ENCODE assay signal across 15 mouse cellular contexts in genomic region chr11:35003956-35004355, GRCm38 (mm10).
A peak's percentile ranks its signal among the peaks of the same experiment; 100 is the strongest.
DNase-seq lines count a peak whose midpoint lies in the region; TF ChIP-seq lines count a peak whose summit lies in the region.
"Had no signal": no experiment of that assay in that cellular context is flagged by ENCODE, and none has a peak within 500 bp of the region (broad histone marks: within the 10 kb centered on the region; RNA-seq: fewer than 3 reads in every experiment).

No protein-coding gene starts in this region.

- peaks cover 11 to 57% of the 10 kb centered on the region in 2 experiments for H3K4me1 ChIP-seq in CH12.LX (ENCODE audit: control insufficient read depth in 1 of 2, insufficient read depth in 2 of 2)
- peaks cover 5 to 8% of the 10 kb centered on the region in 2 experiments; a peak in 2 of 4 replicates for H3K4me1 ChIP-seq in ES-E14 (ENCODE audit: control insufficient read depth in 2 of 2, insufficient read depth in 2 of 2, low read length in 2 of 2, poor library complexity in 1 of 2)
- H3K4me1 ChIP-seq: liver, embryonic 15.5 days; megakaryocyte, embryonic 14.5 days had no signal

- no peak for TF ChIP-seq POLR2A in CH12.LX (IDR thresholded peaks at IDR 0.05; ENCODE audit: low read depth, low read length)

- H3K9me3 ChIP-seq in CH12.LX (replicated peaks; ENCODE audit: low read length) (no peaks in the 10 kb centered on the region), ES-E14 (ENCODE audit: control insufficient read depth, insufficient read depth, low read depth, low read length) (no peaks in the 10 kb centered on the region)
- H3K9me3 ChIP-seq: embryonic facial prominence, embryonic 10.5 days; liver, embryonic 15.5 days; megakaryocyte, embryonic 14.5 days had no signal

- TF ChIP-seq EP300 in CH12.LX (IDR thresholded peaks at IDR 0.05; ENCODE audit: low read length), result no peak

- no peak overlapping the region for H3K27ac ChIP-seq in layer of hippocampus, adult 2 months
- H3K27ac ChIP-seq in CH12.LX (ENCODE audit: insufficient read depth, low read depth) (no peak overlapping the region), ES-E14 (ENCODE audit: insufficient read depth, low read depth, low read length, poor library complexity, severe bottlenecking) (no peak overlapping the region)
- H3K27ac ChIP-seq: embryonic facial prominence, embryonic 10.5 days; liver, embryonic 15.5 days had no signal

- no peaks in the 10 kb centered on the region for H3K79me2 ChIP-seq in CH12.LX (replicated peaks; ENCODE audit: control insufficient read depth, extremely low read depth, insufficient read depth, poor library complexity, severe bottlenecking)

- peak; percentile 71 for TF ChIP-seq RAD21 in CH12.LX (IDR thresholded peaks at IDR 0.05; ENCODE audit: low read depth, low read length)

- H3K27me3 ChIP-seq in CH12.LX (replicated peaks), result no peaks in the 10 kb centered on the region
- H3K27me3 ChIP-seq: liver, embryonic 15.5 days had no signal

- H3K4me3 ChIP-seq in layer of hippocampus, adult 2 months, result no peak overlapping the region
- no peak overlapping the region for H3K4me3 ChIP-seq in CH12.LX (replicated peaks in 1 of 3; ENCODE audit: low read depth in 2 of 3, low read length in 2 of 3, poor library complexity in 1 of 3)
- no peak overlapping the region for H3K4me3 ChIP-seq in ES-E14 (ENCODE audit: insufficient read depth in 1 of 2, low read depth in 1 of 2, low read length in 2 of 2, poor library complexity in 1 of 2, severe bottlenecking in 1 of 2)
- H3K4me3 ChIP-seq: embryonic facial prominence, embryonic 10.5 days; liver, embryonic 15.5 days; megakaryocyte, embryonic 14.5 days had no signal

- dilution Hi-C loops in CH12.LX (cut with MboI; ENCODE audit: extremely low pct_ligation_motif_present, extremely low pct_unique_long_range_greater_than_20kb, low sequenced_read_pairs), result no loop called here

- H3K9ac ChIP-seq in CH12.LX (ENCODE audit: insufficient read depth, low read depth) (no peak overlapping the region), ES-E14 (ENCODE audit: insufficient read depth, low read depth, low read length, poor library complexity, severe bottlenecking) (no peak overlapping the region)
- H3K9ac ChIP-seq: liver, embryonic 15.5 days had no signal

- intact Hi-C loops in gastrocnemius, postnatal 14 days (cut with DNase I; ENCODE audit: low total_unique reads), result no loop called here

- in situ Hi-C loops in CH12.LX (cut with MboI; ENCODE audit: low pct_ligation_motif_present, low pct_unique_long_range_greater_than_20kb, low sequenced_read_pairs) (no loop called here), ES-E14 (cut with MboI; ENCODE audit: low sequenced_read_pairs in 2 of 2, unreplicated experiment in 2 of 2) (no loop called here)

- DNase-seq in layer of hippocampus, adult 2 months (ENCODE audit: low spot score in 2 of 2), result no peak
- no peak for DNase-seq in layer of hippocampus, postnatal 25 days (ENCODE audit: extremely low spot score in 1 of 2, low spot score in 1 of 2)
- DNase-seq in CH12.LX (ENCODE audit: extremely low read depth) (no peak), ES-E14 (ENCODE audit: low read depth, low spot score) (peak; percentile 38)
- DNase-seq in embryo, embryonic 10.5 days (ENCODE audit: low spot score), result peak; percentile 49
- no peak for DNase-seq in gastrocnemius, postnatal 14 days
- DNase-seq in T-cell, adult 2 months (ENCODE audit: low spot score), result no peak
- DNase-seq: adrenal gland, postnatal 10 days; cerebellum, adult 11 months; gastrocnemius, postnatal 10 days; kidney, adult 9 months; thymus, postnatal 14 days had no signal

- peak; percentile 57 for TF ChIP-seq CTCF in layer of hippocampus, adult 2 months (conservative IDR thresholded peaks at IDR 0.05)
- TF ChIP-seq CTCF in CH12.LX (conservative IDR thresholded peaks at IDR 0.05 in 1 of 2, IDR thresholded peaks at IDR 0.05 in 1 of 2; ENCODE audit: low read depth in 2 of 2, low read length in 2 of 2), result peak; percentile 29 to 70; a peak in 3 of 4 replicates

- H3K36me3 ChIP-seq in CH12.LX (replicated peaks in 1 of 2; ENCODE audit: control insufficient read depth in 1 of 2, insufficient read depth in 1 of 2, low read length in 1 of 2), result no peaks in the 10 kb centered on the region
- H3K36me3 ChIP-seq in ES-E14 (ENCODE audit: control insufficient read depth, insufficient read depth, low read length, poor library complexity, severe bottlenecking), result no peaks in the 10 kb centered on the region
- H3K36me3 ChIP-seq: embryonic facial prominence, embryonic 10.5 days; liver, embryonic 15.5 days had no signal

- no peak overlapping the region for H3K4me2 ChIP-seq in CH12.LX (ENCODE audit: insufficient read depth, low read depth, poor library complexity, severe bottlenecking)
- H3K4me2 ChIP-seq: liver, embryonic 15.5 days had no signal

TF ChIP-seq in CH12.LX, 34 proteins besides CTCF, POLR2A, EP300 and RAD21:
- TF ChIP-seq ZKSCAN1 (IDR thresholded peaks at IDR 0.05; ENCODE audit: borderline replicate concordance, low read depth, low read length) (no peak), USF2 (conservative IDR thresholded peaks at IDR 0.05; ENCODE audit: low read depth, low read length) (no peak), GABPA (IDR thresholded peaks at IDR 0.05; ENCODE audit: insufficient replicate concordance, low read depth, low read length) (no peak), JUND (conservative IDR thresholded peaks at IDR 0.05; ENCODE audit: low read depth, low read length) (no peak), BHLHE40 (IDR thresholded peaks at IDR 0.05; ENCODE audit: low read depth, low read length) (no peak), KAT2A (IDR thresholded peaks at IDR 0.05; ENCODE audit: insufficient replicate concordance, low read length) (no peak), SMC3 (IDR thresholded peaks at IDR 0.05; ENCODE audit: low read depth, low read length) (peak; percentile 79), MEF2A (IDR thresholded peaks at IDR 0.05; ENCODE audit: borderline replicate concordance, low read depth, low read length) (no peak), PAX5 (IDR thresholded peaks at IDR 0.05; ENCODE audit: low read length) (no peak), CHD2 (IDR thresholded peaks at IDR 0.05; ENCODE audit: low read length) (no peak), HCFC1 (IDR thresholded peaks at IDR 0.05; ENCODE audit: low read depth, low read length) (no peak), RCOR1 (conservative IDR thresholded peaks at IDR 0.05; ENCODE audit: low read depth, low read length) (no peak), ELF1 (IDR thresholded peaks at IDR 0.05; ENCODE audit: low read depth, low read length) (no peak), ZC3H11A (IDR thresholded peaks at IDR 0.05; ENCODE audit: low read depth, low read length) (peak; percentile 26; the same call in 1 of the 2 replicates), TCF12 (IDR thresholded peaks at IDR 0.05; ENCODE audit: low read depth, low read length) (no peak), E2F4 (IDR thresholded peaks at IDR 0.05; ENCODE audit: insufficient replicate concordance, low read depth, low read length) (no peak), USF1 (IDR thresholded peaks at IDR 0.05; ENCODE audit: low read depth, low read length) (no peak), MAFK (IDR thresholded peaks at IDR 0.05; ENCODE audit: insufficient replicate concordance, low read length) (no peak), ZNF384 (IDR thresholded peaks at IDR 0.05; ENCODE audit: low read depth, low read length) (no peak), MAX (IDR thresholded peaks at IDR 0.05; ENCODE audit: low read length) (0 out of 2 replicates have a peak, but pooled peaks have one; percentile 10), ETS1 (conservative IDR thresholded peaks at IDR 0.05; ENCODE audit: low read depth, low read length) (no peak), JUN (IDR thresholded peaks at IDR 0.05; ENCODE audit: insufficient read depth, low read depth, low read length) (no peak)
TF ChIP-seq in CH12.LX: peak in this region for 3.

TF ChIP-seq in ES-E14, 5 proteins besides CTCF, POLR2A, EP300 and RAD21:
- TF ChIP-seq ZNF384 (IDR thresholded peaks at IDR 0.05; ENCODE audit: low read depth, low read length), result no peak
- no peak for TF ChIP-seq CHD2 (IDR thresholded peaks at IDR 0.05; ENCODE audit: low read depth, low read length)
- TF ChIP-seq MAFK (IDR thresholded peaks at IDR 0.05; ENCODE audit: insufficient read depth, low read depth, low read length), result no peak
- no peak for TF ChIP-seq HCFC1 (IDR thresholded peaks at IDR 0.05; ENCODE audit: borderline replicate concordance, insufficient read depth, low read length)
- TF ChIP-seq ZC3H11A (IDR thresholded peaks at IDR 0.05; ENCODE audit: borderline replicate concordance, low read depth, low read length), result no peak
TF ChIP-seq in ES-E14: peak in this region for 0.

Comparison
In these comparisons a context has a peak if more than half of its experiments do, and no peak if none do; other contexts are left out.
1. DNase-seq: peak in ES-E14 (single experiment) and embryo, embryonic 10.5 days (single experiment); none in layer of hippocampus, adult 2 months (0 of 2), layer of hippocampus, postnatal 25 days (0 of 2), CH12.LX (single experiment), gastrocnemius, postnatal 14 days (single experiment) and T-cell, adult 2 months (single experiment).